Mouse (Mus musculus): ENCODE data around the gene Olfr301.

Olfr301 gene

DNA sequence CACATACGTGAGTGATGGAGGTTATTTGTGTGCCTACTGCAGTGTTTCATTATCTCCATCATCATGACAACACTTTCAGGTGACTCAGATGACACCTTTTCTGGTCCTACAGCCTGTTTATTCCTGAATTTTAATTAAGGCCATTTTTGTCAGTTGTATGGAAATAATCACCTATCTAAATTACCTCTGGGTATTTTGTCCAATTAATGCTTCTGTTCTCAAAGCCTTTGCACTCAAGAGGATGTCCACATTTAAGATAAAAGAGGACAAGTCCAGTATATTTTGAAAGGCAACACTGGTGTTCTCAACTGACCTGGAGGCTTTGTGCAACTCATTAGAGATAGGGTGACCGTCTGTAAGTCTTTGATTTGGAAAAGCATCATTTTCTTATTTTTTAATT is at the start of gene Olfr301:
Gene Olfr301, plus strand, starts transcription at position 301 of the 400 bp plus-strand sequence.
- no peak for DNase-seq

DNA sequence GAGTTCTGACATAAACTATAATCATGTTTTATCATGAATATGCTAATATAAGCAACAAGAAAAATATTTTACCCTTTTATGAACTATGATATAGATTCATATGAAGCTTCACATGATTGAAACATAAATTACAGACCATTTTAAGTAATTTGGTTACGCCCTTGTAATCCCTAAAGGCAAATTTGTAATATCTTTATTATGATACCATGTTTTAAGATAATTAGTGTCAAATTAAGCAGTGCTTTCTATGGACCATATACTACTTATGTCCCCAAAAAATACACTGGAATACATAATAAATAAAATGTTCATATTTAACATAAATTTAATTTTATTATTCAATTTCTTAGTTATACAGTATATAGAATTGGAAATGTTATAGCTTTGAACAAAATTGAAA is 36.8 kb upstream of the Olfr301 start, which contains the start of gene Olfr305:
Gene Olfr305, minus strand, starts transcription at position 101 of the 400 bp plus-strand sequence.
- DNase-seq, result no peak

DNA sequence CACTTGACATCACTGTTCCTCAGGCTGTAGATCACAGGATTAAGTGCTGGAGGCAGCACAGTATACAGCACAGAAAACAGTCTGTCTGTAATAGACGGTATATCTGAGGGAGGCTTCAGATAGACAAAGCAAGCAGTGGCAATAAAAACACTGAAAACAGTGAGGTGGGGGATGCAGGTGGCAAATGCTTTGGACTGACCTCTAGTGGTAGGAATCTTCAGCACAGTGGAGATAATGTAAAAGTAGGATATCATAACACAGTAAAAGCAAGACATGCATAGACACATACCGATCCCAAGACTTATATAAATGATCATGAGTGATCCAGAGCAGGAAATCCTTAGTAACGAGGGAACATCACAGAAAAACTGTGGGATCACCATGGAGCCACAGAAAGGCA is 17.9 kb upstream of the Olfr301 start:
- DNase-seq, result no peak

DNA sequence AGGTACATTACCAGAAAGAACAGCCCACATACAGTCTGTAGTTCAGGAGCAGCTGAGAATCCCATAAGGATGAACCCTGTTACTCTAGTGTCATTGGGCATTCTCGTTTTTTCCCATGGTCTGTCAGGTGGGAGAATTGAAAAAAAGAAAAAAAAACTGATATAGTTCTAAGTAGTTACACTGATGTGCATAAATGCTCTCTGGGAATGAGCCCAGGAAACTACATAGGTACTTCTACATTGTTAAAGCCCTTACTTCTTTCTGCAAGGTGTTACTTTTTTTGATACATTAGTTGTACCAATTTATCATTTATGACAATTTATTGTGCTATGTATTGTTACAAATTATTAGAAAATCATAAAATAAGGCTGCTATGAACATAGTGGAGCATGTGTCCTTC is 17.1 kb upstream of the Olfr301 start, which contains the start of gene Olfr304:
Gene Olfr304, minus strand, starts transcription at position 101 of the 400 bp plus-strand sequence.
- DNase-seq, result no peak

DNA sequence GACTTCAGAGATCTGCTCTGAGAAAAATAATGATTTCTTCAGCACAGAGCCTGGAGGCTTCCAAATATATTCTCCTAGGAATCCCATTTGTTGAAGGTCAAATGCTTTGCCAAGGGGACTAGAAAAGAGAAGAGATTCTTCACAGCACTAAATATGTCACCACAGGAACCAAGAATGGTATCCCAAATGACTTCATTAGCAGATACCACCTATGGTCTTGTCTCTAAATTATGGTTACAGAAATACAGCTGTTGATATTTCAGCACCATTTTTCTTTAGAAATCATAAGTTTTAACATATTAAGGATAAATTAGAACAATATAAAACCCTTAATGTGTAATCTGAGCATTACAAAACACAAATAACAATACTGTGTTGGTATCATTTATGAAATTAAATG is 6.0 kb upstream of the Olfr301 start, which contains the start of gene Olfr303:
Gene Olfr303, minus strand, starts transcription at position 101 of the 400 bp plus-strand sequence.
- no peak for DNase-seq

DNA sequence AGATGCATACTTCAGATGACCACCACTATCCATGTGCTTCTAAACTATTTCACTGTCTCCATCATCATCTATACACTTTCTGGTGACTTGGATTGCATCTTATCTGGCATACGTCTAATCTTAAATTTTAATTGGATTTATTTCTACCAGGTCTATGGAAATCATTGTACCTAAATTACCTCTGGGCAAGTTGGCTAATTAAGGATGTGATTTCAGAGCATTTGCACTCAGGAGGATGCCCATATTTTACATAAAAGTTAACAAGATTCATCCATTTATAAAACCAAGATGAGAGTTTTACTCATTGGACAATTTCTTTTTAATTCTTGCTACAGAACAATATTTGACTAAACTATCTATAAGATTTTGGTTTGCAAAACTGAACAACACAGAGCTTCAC is 56.0 kb downstream of the Olfr301 start, which contains the start of gene Olfr299:
Gene Olfr299, plus strand, starts transcription at position 301 of the 400 bp plus-strand sequence.
- DNase-seq, result no peak

All from cerebellum, postnatal 25 days (tissue).